Mouse (Mus musculus): Measurements from ENCODE around the gene Gm4312. TPM values are rescaled to one million over a fixed set of nuclear protein-coding genes. Genes with fewer than 3 reads are reported as not detected.
"Not testable (repeated sequence)": the region's sequence is repeated elsewhere in the genome, so short reads cannot be mapped to it uniquely, and the experiment has no call there.

Gm4312 gene
- polyA plus RNA-seq, 2 experiments, result not detected

DNA sequence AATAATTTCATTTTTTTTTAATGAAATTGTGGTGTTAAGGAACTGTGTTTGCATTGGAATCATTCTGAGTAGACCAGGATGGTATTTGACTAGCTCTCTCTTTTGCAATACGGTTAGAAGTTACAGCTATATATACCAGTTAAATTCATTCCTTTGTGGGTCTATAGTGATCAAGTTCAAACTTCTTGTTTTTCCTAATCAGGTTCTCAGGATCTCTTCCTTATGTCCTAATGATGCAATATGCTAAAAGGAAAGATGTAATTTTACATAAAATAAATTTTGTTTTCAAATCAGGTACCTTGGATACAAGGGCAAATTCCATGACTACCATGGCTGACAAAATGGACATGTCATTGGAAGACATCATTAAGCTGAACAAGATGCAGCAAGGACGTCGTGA, 41.8 kb downstream of the Gm4312 start, which contains the start of gene Gm4302:
TSS of gene Gm4302 (plus strand) at position 301 of the 400 bp plus-strand sequence.
- DNase-seq (ENCODE audit: low spot score); H3K9me3 ChIP-seq (ENCODE audit: control insufficient read depth, low read length); H3K36me3 ChIP-seq (ENCODE audit: control insufficient read depth, insufficient read depth, low read length); H3K4me3 ChIP-seq (replicated peaks; ENCODE audit: low read length); H3K4me1 ChIP-seq (ENCODE audit: control insufficient read depth, insufficient read depth, low read length); ATAC-seq (ENCODE audit: low FRiP score, low read depth); H3K9ac ChIP-seq (ENCODE audit: low read depth, low read length, severe bottlenecking); H3K27ac ChIP-seq (replicated peaks; ENCODE audit: low read depth, low read length); H3K4me2 ChIP-seq (replicated peaks; ENCODE audit: low read depth, low read length, severe bottlenecking); H3K27me3 ChIP-seq (ENCODE audit: control insufficient read depth, insufficient read depth, low read length): not testable (repeated sequence)
- no CpG with 5 or more reads among the region's 3 CpGs for WGBS

DNA sequence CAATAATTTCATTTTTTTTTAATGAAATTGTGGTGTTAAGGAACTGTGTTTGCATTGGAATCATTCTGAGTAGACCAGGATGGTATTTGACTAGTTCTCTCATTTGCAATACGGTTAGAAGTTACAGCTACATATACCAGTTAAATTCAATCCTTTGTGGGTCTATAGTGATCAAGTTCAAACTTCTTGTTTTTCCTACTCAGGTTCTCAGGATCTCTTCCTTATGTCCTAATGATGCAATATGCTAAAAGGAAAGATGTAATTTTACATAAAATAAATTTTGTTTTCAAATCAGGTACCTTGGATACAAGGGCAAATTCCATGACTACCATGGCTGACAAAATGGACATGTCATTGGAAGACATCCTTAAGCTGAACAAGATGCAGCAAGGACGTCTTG, 47.0 kb downstream of the Gm4312 start, which contains the start of gene Gm4301:
TSS of gene Gm4301 (plus strand) at position 301 of the 400 bp plus-strand sequence.
- not testable (repeated sequence) for H3K4me1 ChIP-seq (ENCODE audit: control insufficient read depth, insufficient read depth, low read length); H3K36me3 ChIP-seq (ENCODE audit: control insufficient read depth, insufficient read depth, low read length); H3K4me3 ChIP-seq (replicated peaks; ENCODE audit: low read length); H3K9ac ChIP-seq (ENCODE audit: low read depth, low read length, severe bottlenecking); H3K27ac ChIP-seq (replicated peaks; ENCODE audit: low read depth, low read length); ATAC-seq (ENCODE audit: low FRiP score, low read depth); H3K4me2 ChIP-seq (replicated peaks; ENCODE audit: low read depth, low read length, severe bottlenecking); H3K9me3 ChIP-seq (ENCODE audit: control insufficient read depth, low read length); DNase-seq (ENCODE audit: low spot score); H3K27me3 ChIP-seq (ENCODE audit: control insufficient read depth, insufficient read depth, low read length)
- WGBS, result no CpG with 5 or more reads among the region's 2 CpGs

Other genes starting within 250 kb of the Gm4312 start
- gene Gm4301, start 46.9 kb downstream of the Gm4312 start, polyA plus RNA-seq (2012; rRNA removed), result not detected in 2 replicates
- not detected in 2 replicates for gene Gm4301, start 46.9 kb downstream of the Gm4312 start, polyA plus RNA-seq (2014; fragmentation: Nextera tagmentation; extraction: Ambion mirVana)
- gene Gm4302, start 41.7 kb downstream of the Gm4312 start, polyA plus RNA-seq (2012; rRNA removed), result not detected in 2 replicates
- not detected in 2 replicates for gene Gm4302, start 41.7 kb downstream of the Gm4312 start, polyA plus RNA-seq (2014; fragmentation: Nextera tagmentation; extraction: Ambion mirVana)
- gene Gm4303, start 36.6 kb downstream of the Gm4312 start, polyA plus RNA-seq (2012; rRNA removed), result not detected in 2 replicates
- not detected in 2 replicates for gene Gm4303, start 36.6 kb downstream of the Gm4312 start, polyA plus RNA-seq (2014; fragmentation: Nextera tagmentation; extraction: Ambion mirVana)
- not detected in 2 replicates for gene Gm4305, start 31.5 kb downstream of the Gm4312 start, polyA plus RNA-seq (2012; rRNA removed)
- gene Gm4305, start 31.5 kb downstream of the Gm4312 start, polyA plus RNA-seq (2014; fragmentation: Nextera tagmentation; extraction: Ambion mirVana), result not detected in 2 replicates
- not detected in 2 replicates for gene Gm4307, start 21.2 kb downstream of the Gm4312 start, polyA plus RNA-seq (2012; rRNA removed)
- gene Gm4307, start 21.2 kb downstream of the Gm4312 start, polyA plus RNA-seq (2014; fragmentation: Nextera tagmentation; extraction: Ambion mirVana), result not detected in 2 replicates
- 16.2 and 19.0 TPM in 2 replicates for gene Tmtc3, start 104.8 kb upstream of the Gm4312 start, polyA plus RNA-seq (2012; rRNA removed)
- gene Tmtc3, start 104.8 kb upstream of the Gm4312 start, polyA plus RNA-seq (2014; fragmentation: Nextera tagmentation; extraction: Ambion mirVana), result 23.5 TPM in 2 replicates
- gene Cep290, start 105.0 kb upstream of the Gm4312 start, polyA plus RNA-seq (2012; rRNA removed), result 3.0 and 4.6 TPM in 2 replicates
- 4.0 and 6.1 TPM in 2 replicates for gene Cep290, start 105.0 kb upstream of the Gm4312 start, polyA plus RNA-seq (2014; fragmentation: Nextera tagmentation; extraction: Ambion mirVana)
- gene 4930430F08Rik, start 207.9 kb upstream of the Gm4312 start, polyA plus RNA-seq (2012; rRNA removed), result 8.9 and 15.3 TPM in 2 replicates
- gene 4930430F08Rik, start 207.9 kb upstream of the Gm4312 start, polyA plus RNA-seq (2014; fragmentation: Nextera tagmentation; extraction: Ambion mirVana), result 9.8 and 11.3 TPM in 2 replicates
- gene 1700017N19Rik, start 207.9 kb upstream of the Gm4312 start, polyA plus RNA-seq (2012; rRNA removed), result not detected in 2 replicates
- gene 1700017N19Rik, start 207.9 kb upstream of the Gm4312 start, polyA plus RNA-seq (2014; fragmentation: Nextera tagmentation; extraction: Ambion mirVana), result not detected in 2 replicates